ENCODE assay signal across 8 mouse cellular contexts in the genomic region with DNA sequence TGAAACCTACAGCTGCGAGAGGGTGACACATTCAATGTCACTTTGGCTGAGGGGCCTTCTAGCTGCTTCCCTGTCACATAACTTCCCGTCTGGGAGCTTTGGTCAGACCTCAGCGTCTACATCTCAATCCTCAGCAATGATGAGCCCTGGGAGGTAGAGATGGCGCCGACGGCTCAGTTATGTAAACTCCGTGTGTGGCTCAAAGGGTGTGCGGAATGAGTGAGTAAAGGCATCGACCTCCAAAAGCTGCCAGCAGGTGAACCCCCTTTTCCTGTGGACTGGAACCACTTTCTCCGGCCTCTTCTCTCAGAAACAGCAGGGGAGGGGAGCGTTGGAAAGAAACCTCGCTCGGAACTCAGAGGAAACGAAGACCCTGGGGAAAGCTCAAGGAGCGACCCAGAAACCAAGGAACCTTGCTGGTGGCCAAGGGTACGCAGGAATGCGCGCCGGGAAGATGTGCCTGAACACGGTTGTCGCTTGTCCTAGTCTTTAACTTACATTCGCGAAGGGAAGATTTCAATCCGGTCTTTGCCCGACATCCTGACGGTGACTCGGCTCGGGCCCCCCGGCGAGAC. TPM values are rescaled to one million over a fixed set of nuclear protein-coding genes. Genes with fewer than 3 reads are reported as not detected.
A peak's percentile ranks its signal among the peaks of the same experiment; 100 is the strongest.
DNase-seq lines count a peak whose midpoint lies in the region; ATAC-seq lines count a peak whose summit lies in the region.

No protein-coding gene starts in this region.

- H3K36me3 ChIP-seq in liver, embryonic 16.5 days (ENCODE audit: control insufficient read depth, insufficient read depth) = 0 out of 2 replicates have a peak, but pooled peaks cover 4% of the 10 kb centered on the region

- DNase-seq in adrenal gland, postnatal 14 days = peak; percentile 51
- DNase-seq in adrenal gland, postnatal 4 days (ENCODE audit: low spot score in 2 of 2) = no peak
- DNase-seq in retina, adult 2 months (ENCODE audit: low read depth, low spot score) = peak; percentile 13
- no peak for DNase-seq in retina, postnatal 1 day
- peak; percentile 17 for DNase-seq in forelimb bud, embryonic 11.5 days (ENCODE audit: low read depth, low spot score)
- DNase-seq in urinary bladder, adult 2 months (ENCODE audit: low spot score) = no peak
- no peak for DNase-seq in thymus, postnatal 14 days

- peak overlapping the region; percentile 93 for H3K4me3 ChIP-seq in liver, embryonic 16.5 days (ENCODE audit: low read depth, low read length)

- under 1% methylated on average over 30 of the region's 30 CpGs for WGBS in liver, embryonic 16.5 days (ENCODE audit: insufficient replicate concordance)

- peak overlapping the region; percentile 76 for H3K27ac ChIP-seq in liver, embryonic 16.5 days (ENCODE audit: low read length)

- peak overlapping the region; percentile 89 for H3K9ac ChIP-seq in liver, embryonic 16.5 days (ENCODE audit: low read depth, low read length)

- no peak for ATAC-seq in liver, embryonic 16.5 days (ENCODE audit: low read depth)

- no peaks in the 10 kb centered on the region for H3K27me3 ChIP-seq in liver, embryonic 16.5 days (ENCODE audit: control insufficient read depth, insufficient read depth, low read depth, low read length)

- peak overlapping the region; percentile 86 for H3K4me2 ChIP-seq in liver, embryonic 16.5 days (ENCODE audit: low read depth, low read length)

- peaks cover 13% of the 10 kb centered on the region for H3K4me1 ChIP-seq in liver, embryonic 16.5 days (ENCODE audit: control insufficient read depth, low read depth, low read length)

- no peaks in the 10 kb centered on the region for H3K9me3 ChIP-seq in liver, embryonic 16.5 days (replicated peaks; ENCODE audit: control insufficient read depth, low read length)

RNA-seq across cellular contexts. Expression of a gene that starts 0.4 kb away (rescaled TPM):
- total RNA-seq in adrenal gland, postnatal 14 days (2021) = 62.7 and 64.7 TPM in 2 replicates
- 10 to 100 TPM; 48.4 to 57.7 TPM for total RNA-seq in adrenal gland, postnatal 4 days (2021)
- 24.4 and 26.7 TPM in 2 replicates for polyA plus RNA-seq in liver, embryonic 16.5 days (2015; fragmentation: Nextera tagmentation; extraction: Ambion mirVana)
- 60.7 and 62.8 TPM in 2 replicates for polyA plus RNA-seq in urinary bladder, adult 2 months (2012; rRNA removed)

RNA-seq across cellular contexts. Expression of a gene that starts 0.6 kb away (rescaled TPM):
- 74.2 and 93.5 TPM in 2 replicates for total RNA-seq in adrenal gland, postnatal 14 days (2021)
- total RNA-seq in adrenal gland, postnatal 4 days (2021) = 10 to 100 TPM; 71.2 to 78.5 TPM
- polyA plus RNA-seq in liver, embryonic 16.5 days (2015; fragmentation: Nextera tagmentation; extraction: Ambion mirVana) = 139 and 149 TPM in 2 replicates
- 50.3 and 51.6 TPM in 2 replicates for polyA plus RNA-seq in urinary bladder, adult 2 months (2012; rRNA removed)

RNA-seq across cellular contexts. Expression of a gene that starts 45.8 kb away (rescaled TPM):
- total RNA-seq in adrenal gland, postnatal 14 days (2021) = 0.38 and 0.85 TPM in 2 replicates
- total RNA-seq in adrenal gland, postnatal 4 days (2021) = 1 to 10 TPM; 1.5 to 2.9 TPM
- 38.4 and 39.6 TPM in 2 replicates for polyA plus RNA-seq in liver, embryonic 16.5 days (2015; fragmentation: Nextera tagmentation; extraction: Ambion mirVana)
- 11.7 and 12.1 TPM in 2 replicates for polyA plus RNA-seq in urinary bladder, adult 2 months (2012; rRNA removed)

Comparison
In these comparisons a context has a peak if more than half of its experiments do, and no peak if none do; other contexts are left out.
1. DNase-seq: peak in adrenal gland, postnatal 14 days (single experiment), retina, adult 2 months (single experiment) and forelimb bud, embryonic 11.5 days (single experiment); none in adrenal gland, postnatal 4 days (0 of 2), retina, postnatal 1 day (single experiment), urinary bladder, adult 2 months (single experiment) and thymus, postnatal 14 days (single experiment).